Mouse (Mus musculus): ENCODE results near the gene Itpripl2.

DNA sequence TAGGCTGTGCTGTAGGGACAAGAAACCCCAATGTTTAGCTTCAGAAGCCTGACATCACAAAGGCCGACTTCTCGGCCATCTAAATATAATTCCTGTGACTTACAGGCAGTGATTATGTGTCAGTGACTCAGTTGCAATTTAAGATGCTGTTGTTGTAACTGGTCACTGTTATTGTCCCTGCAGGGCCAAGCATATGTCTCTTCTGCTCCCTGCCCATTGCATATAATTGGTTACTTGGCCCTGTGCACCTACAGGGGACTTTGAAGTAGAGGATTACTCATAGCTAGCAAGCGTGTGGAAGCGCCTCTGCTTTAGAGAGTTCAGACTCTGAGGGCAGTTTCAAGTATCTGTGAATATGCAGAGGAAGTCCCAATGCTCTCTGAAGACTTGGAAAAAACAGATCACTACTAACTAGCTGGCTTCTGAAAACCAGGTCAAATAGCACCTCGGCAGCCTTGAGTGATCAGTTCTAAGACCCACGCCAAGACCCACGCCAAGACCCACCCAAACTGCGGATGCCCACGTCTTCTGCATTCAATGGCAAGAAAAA, 11.5 kb downstream of the Itpripl2 start:
- TF ChIP-seq GATA1 (IDR thresholded peaks at IDR 0.05; ENCODE audit: borderline replicate concordance, low read length) (no peak), FLI1 (IDR thresholded peaks at IDR 0.05; ENCODE audit: low read length) (no peak)
